Mouse (Mus musculus): ENCODE data around the gene Coro1a.

DNA sequence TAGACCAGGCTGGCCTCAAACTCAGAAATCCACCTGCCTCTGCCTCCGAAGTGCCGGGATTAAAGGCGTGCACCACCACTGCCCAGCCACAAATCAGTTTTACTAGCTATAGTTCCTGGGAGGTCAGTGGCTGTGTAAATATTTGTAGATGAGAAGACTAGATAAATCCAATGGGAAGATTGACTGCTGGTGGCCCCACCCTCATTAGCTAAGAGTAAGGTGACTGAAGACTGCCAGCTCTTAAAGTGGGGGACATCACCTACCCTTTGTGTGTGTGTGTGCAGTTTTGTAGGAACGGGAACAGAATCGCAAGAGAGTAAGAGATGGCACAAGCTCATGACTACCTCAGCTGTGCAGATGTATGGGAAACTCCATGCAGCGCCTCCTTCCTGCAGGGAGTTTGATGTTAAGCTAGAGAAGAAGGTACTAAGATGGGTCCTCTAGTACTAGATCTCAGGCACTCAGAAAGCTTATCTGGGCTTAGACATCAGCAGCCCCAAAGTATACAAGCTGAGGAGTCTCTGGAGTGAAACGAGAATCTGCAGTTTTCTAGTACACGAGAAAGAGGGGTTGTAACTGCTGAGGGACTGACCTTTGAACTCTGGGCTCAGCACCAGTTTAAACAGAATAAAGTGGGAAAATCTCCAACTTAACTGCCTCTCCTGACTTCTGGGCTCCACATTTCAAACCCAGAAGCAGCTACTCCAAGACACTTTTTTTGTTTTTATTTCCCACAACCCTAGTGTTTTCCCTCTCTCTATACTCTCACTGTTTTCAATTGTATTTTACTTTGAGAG lies 28.8 kb downstream of the Coro1a start:
- TF ChIP-seq POLR2A (IDR thresholded peaks at IDR 0.05; ENCODE audit: borderline replicate concordance, low read depth, low read length), result no peak
- no peak for TF ChIP-seq CTCF (IDR thresholded peaks at IDR 0.05; ENCODE audit: low read depth, low read length)
